Mouse (Mus musculus) mesoderm, embryonic 11.5 days (tissue): Measurements from ENCODE around the gene Pde4c.

Experiments used
- DNase-seq: peaks from one replicate; pipeline ENCODE4 v3.0.0-alpha.2; 2012; ENCODE audit warnings: low read depth, low spot score

The Pde4c gene

GRCm38 (mm10) chr8:70789046-70789445 lies 65.5 kb downstream of the Pde4c start:
- no peak for DNase-seq

GRCm38 (mm10) chr8:70790846-70791245 lies 67.3 kb downstream of the Pde4c start:
- no peak for DNase-seq

GRCm38 (mm10) chr8:70791294-70791701 lies 67.8 kb downstream of the Pde4c start:
- DNase-seq = no peak

- peak; percentile 97 for DNase-seq
These were observed 68.6 kb downstream of the Pde4c start for GRCm38 (mm10) chr8:70791975-70792691.

GRCm38 (mm10) chr8:70792700-70793099 lies 69.2 kb downstream of the Pde4c start:
- no peak for DNase-seq

- DNase-seq = no peak
These were observed 70.7 kb downstream of the Pde4c start for GRCm38 (mm10) chr8:70794215-70794614.

- DNase-seq = no peak
These were observed 71.8 kb downstream of the Pde4c start for GRCm38 (mm10) chr8:70795370-70795769.

GRCm38 (mm10) chr8:70796403-70797080 lies 73.0 kb downstream of the Pde4c start:
- DNase-seq = no peak

- DNase-seq = peak; percentile 91
These were observed 73.9 kb downstream of the Pde4c start for GRCm38 (mm10) chr8:70797081-70798070.

- DNase-seq = no peak
These were observed 74.8 kb downstream of the Pde4c start for GRCm38 (mm10) chr8:70798281-70798680.

GRCm38 (mm10) chr8:70800648-70801047 lies 77.1 kb downstream of the Pde4c start:
- DNase-seq = no peak
